In the genomic region with DNA sequence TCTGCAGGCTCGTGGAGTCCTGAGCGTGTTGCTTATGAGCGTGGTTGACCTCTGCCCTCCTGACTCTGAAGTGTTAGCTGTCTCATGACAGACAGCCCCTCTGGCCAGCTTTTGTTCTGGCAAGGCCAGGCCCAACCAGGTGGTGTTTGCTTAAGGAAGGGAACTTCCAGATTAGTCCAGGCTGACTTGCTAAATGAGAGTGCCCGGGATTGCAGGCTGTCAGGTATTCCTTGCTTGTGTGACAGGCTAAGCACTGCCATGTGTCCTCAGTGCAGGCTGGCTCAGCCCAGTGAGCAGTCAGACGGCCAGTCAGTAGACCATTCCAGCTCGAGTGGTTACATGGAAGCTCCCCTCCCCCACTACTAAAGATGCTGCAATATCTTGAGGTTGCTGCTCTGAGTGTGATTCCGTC, we compare ENCODE assay signal across 9 mouse cellular contexts.
DNase-seq lines count a peak whose midpoint lies in the region.
"Had no signal": no experiment of that assay in that cellular context is flagged by ENCODE, and none has a peak within 500 bp of the region (broad histone marks: within the 10 kb centered on the region; RNA-seq: fewer than 3 reads in every experiment).

No protein-coding gene starts in this region.

- DNase-seq in adrenal gland, adult 2 months: peak; percentile 45
- DNase-seq in adrenal gland, postnatal 14 days: no peak
- DNase-seq in urinary bladder, adult 18-20 months (ENCODE audit: low spot score in 2 of 2): peak; percentile 10 to 14
- DNase-seq in urinary bladder, postnatal 25 days (ENCODE audit: low spot score): no peak
- DNase-seq in lung, postnatal 36 days: peak; percentile 72
- no peak for DNase-seq in layer of hippocampus, postnatal 36 days
- no peak for DNase-seq in urinary bladder, postnatal 10 days (ENCODE audit: low spot score)
- DNase-seq in ovary, postnatal 10 days (ENCODE audit: low spot score): no peak
- DNase-seq: cerebellum, adult 2 months had no signal

Comparison
In these comparisons a context has a peak if more than half of its experiments do, and no peak if none do; other contexts are left out.
1. DNase-seq: peak in adrenal gland, adult 2 months (single experiment), urinary bladder, adult 18-20 months (2 of 2) and lung, postnatal 36 days (single experiment); none in adrenal gland, postnatal 14 days (single experiment), urinary bladder, postnatal 25 days (single experiment), layer of hippocampus, postnatal 36 days (0 of 2), urinary bladder, postnatal 10 days (single experiment) and ovary, postnatal 10 days (single experiment).